Mouse (Mus musculus): ENCODE data around the gene Abcd3. TPM values are rescaled to one million over a fixed set of nuclear protein-coding genes. Genes with fewer than 3 reads are reported as not detected.

Gene Abcd3
- polyA plus RNA-seq, 1 experiment from 2014 or later: 42.2 TPM

DNA sequence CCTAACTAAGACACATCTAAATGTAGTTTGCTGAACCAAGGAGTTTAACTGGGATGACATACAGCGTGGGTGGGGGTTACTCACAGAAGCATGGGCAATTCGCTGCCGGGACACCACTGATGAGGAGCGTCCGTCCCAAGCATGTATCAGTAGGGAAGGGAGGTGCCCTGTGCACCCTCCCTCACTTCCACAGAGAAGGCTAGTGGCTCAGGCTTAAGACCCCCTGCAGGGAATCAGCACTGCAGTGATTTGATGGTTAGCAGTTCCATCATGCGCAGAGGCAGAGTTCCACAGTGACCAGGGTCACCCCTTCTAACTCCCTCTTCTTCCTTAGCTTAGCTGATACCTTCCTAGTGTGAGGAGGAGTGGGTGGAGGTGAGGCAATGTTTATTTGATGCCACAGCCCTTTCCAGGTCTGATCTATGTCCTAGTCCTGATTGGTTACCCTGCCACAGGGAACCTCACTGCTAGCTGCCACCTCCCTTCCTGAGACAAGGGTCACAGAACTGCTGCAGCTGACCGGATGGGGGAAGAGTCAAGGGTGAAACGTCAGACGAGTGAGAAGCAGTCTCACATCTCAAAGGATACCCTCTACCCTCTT lies 76.3 kb downstream of the Abcd3 start:
- Histone ChIP-seq H3K4me2 (no peak overlapping the region), H3K36me3 (ENCODE audit: control insufficient read depth, insufficient read depth, low read length) (no peaks in the 10 kb centered on the region), H3K4me1 (ENCODE audit: control insufficient read depth, insufficient read depth, low read length) (peaks cover 11% of the 10 kb centered on the region), H3K4me3 (ENCODE audit: low read depth, low read length) (no peak overlapping the region), H3K27ac (ENCODE audit: low read depth, low read length) (no peak overlapping the region), H3K9me3 (replicated peaks; ENCODE audit: control insufficient read depth, low read length) (no peaks in the 10 kb centered on the region), H3K27me3 (ENCODE audit: control insufficient read depth, insufficient read depth, low read length) (no peaks in the 10 kb centered on the region), H3K9ac (ENCODE audit: low read depth, low read length) (no peak overlapping the region)
- 64% methylated on average over 9 of the region's 9 CpGs for WGBS (ENCODE audit: insufficient replicate concordance)
- no peak for ATAC-seq (replicated peaks; ENCODE audit: insufficient number of reproducible peaks, low FRiP score, low TSS enrichment)

DNA sequence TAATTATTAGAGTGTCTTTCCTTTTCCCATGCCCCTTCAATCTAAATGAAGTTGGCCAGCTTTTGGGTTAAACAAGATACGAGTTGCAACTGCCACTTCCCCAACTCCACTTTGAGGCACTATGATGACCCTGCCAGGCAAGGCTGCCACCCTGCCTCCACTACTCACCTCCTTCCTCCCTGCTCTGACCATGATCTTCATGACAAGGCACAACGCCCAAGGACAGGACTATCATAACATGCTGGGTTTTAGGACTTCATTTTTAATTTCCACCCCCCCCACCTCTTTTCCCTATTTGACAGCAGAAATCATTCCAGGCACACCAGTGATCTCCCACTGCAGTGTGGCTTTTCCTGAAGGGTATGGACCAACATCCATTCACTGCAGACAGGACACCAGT lies 77.2 kb downstream of the Abcd3 start:
- Histone ChIP-seq H3K9me3 (replicated peaks; ENCODE audit: control insufficient read depth, low read length) (no peaks in the 10 kb centered on the region), H3K4me1 (ENCODE audit: control insufficient read depth, insufficient read depth, low read length) (peaks cover 11% of the 10 kb centered on the region), H3K27ac (ENCODE audit: low read depth, low read length) (no peak overlapping the region), H3K36me3 (ENCODE audit: control insufficient read depth, insufficient read depth, low read length) (no peaks in the 10 kb centered on the region), H3K27me3 (ENCODE audit: control insufficient read depth, insufficient read depth, low read length) (no peaks in the 10 kb centered on the region), H3K9ac (ENCODE audit: low read depth, low read length) (no peak overlapping the region), H3K4me2 (no peak overlapping the region), H3K4me3 (ENCODE audit: low read depth, low read length) (no peak overlapping the region)
- no peak for ATAC-seq (replicated peaks; ENCODE audit: insufficient number of reproducible peaks, low FRiP score, low TSS enrichment)
- WGBS (ENCODE audit: insufficient replicate concordance): 60% methylated on average over 2 of the region's 2 CpGs

DNA sequence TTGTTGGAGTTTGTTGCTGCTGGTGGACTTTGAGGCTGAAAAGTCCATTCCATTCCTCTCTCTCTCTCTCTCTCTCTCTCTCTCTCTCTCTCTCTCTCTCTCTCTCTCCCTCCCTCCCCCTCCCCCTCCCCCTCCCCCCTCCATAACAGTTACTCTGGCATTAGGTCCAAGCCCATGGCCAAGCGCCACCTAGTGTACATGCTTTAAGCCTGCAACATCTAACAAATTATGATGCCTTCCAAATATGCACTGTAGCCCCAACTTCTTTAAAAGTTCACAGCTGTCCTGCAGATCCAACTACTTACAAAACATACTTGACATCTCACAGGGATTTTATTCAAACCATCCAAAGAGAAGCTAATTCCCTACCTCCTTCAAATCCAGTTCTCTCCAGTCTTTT lies 77.6 kb downstream of the Abcd3 start:
- H3K27ac ChIP-seq (ENCODE audit: low read depth, low read length): no peak overlapping the region
- H3K27me3 ChIP-seq (ENCODE audit: control insufficient read depth, insufficient read depth, low read length): no peaks in the 10 kb centered on the region
- H3K4me2 ChIP-seq: no peak overlapping the region
- WGBS (ENCODE audit: insufficient replicate concordance): 50% methylated on average over 1 of the region's 1 CpGs
- no peak overlapping the region for H3K4me3 ChIP-seq (ENCODE audit: low read depth, low read length)
- no peaks in the 10 kb centered on the region for H3K9me3 ChIP-seq (replicated peaks; ENCODE audit: control insufficient read depth, low read length)
- H3K9ac ChIP-seq (ENCODE audit: low read depth, low read length): no peak overlapping the region
- H3K4me1 ChIP-seq (ENCODE audit: control insufficient read depth, insufficient read depth, low read length): peaks cover 11% of the 10 kb centered on the region
- H3K36me3 ChIP-seq (ENCODE audit: control insufficient read depth, insufficient read depth, low read length): no peaks in the 10 kb centered on the region
- ATAC-seq (replicated peaks; ENCODE audit: insufficient number of reproducible peaks, low FRiP score, low TSS enrichment): no peak

DNA sequence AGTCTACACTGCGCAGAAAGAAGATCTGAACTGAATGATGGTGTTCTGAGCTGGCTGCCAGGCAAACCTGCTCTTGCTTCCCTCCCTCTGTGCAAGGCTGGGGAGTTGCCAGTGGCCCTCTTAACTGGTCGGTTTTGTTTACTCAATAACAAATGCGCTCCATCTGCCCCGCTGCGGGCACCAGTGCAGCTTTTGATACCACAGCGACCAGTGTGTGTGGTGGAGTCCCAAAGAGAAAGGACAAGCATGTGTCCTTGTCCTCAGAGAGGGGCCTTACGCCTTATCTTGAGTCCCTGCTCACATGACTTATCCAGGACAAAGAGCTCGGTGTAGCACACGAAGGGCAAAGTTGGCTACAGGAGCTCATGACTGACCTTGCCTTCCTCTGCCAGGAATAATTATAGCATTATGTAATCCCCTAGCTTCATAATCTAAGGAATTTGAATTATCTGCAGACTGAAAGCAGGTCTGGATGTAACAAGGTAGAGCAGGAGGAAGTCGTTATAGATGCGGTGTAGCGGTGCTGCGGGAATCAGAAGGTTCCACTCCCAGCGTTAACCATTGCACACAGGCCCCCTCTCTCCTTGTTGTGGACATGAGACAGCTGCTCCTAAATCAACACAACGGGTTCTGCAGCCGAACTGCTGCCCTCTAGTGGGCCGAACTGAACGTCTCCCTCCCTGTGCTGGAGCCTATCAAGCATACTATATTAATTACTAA lies 78.9 kb downstream of the Abcd3 start:
- Histone ChIP-seq H3K27me3 (ENCODE audit: control insufficient read depth, insufficient read depth, low read length) (no peaks in the 10 kb centered on the region), H3K4me1 (ENCODE audit: control insufficient read depth, insufficient read depth, low read length) (peaks cover 11% of the 10 kb centered on the region), H3K36me3 (ENCODE audit: control insufficient read depth, insufficient read depth, low read length) (no peaks in the 10 kb centered on the region), H3K9ac (ENCODE audit: low read depth, low read length) (peak overlapping the region; percentile 23; the same call in 1 of the 2 replicates), H3K9me3 (replicated peaks; ENCODE audit: control insufficient read depth, low read length) (no peaks in the 10 kb centered on the region), H3K27ac (ENCODE audit: low read depth, low read length) (peak overlapping the region; percentile 89), H3K4me2 (peak overlapping the region; percentile 0; the same call in 1 of the 2 replicates), H3K4me3 (ENCODE audit: low read depth, low read length) (no peak overlapping the region)
- WGBS (ENCODE audit: insufficient replicate concordance): 13% methylated on average over 18 of the region's 18 CpGs
- ATAC-seq (replicated peaks; ENCODE audit: insufficient number of reproducible peaks, low FRiP score, low TSS enrichment): peak; percentile 83

DNA sequence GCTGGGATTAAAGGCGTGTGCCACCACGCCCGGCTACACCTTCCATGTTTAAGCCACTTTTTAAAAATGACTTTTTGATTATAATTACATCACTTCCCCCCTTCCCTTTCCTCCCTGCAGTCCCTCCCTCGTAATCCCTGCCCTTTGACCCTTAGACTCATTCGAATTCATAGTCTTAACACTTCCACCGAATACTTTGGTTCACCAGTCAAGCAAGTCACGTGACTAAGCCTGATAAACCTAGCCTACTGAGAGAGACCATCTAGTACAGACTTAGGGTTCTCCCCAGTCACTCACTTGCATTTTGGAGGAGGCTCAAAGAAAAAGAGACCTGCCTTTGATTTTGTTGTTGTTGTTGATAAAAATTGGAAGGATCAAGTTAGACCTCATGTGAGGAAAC lies 79.6 kb downstream of the Abcd3 start:
- H3K9me3 ChIP-seq (replicated peaks; ENCODE audit: control insufficient read depth, low read length): no peaks in the 10 kb centered on the region
- no peak overlapping the region for H3K4me2 ChIP-seq
- no peak overlapping the region; the same call in 1 of the 2 replicates for H3K9ac ChIP-seq (ENCODE audit: low read depth, low read length)
- no peaks in the 10 kb centered on the region for H3K36me3 ChIP-seq (ENCODE audit: control insufficient read depth, insufficient read depth, low read length)
- H3K4me3 ChIP-seq (ENCODE audit: low read depth, low read length): no peak overlapping the region
- H3K4me1 ChIP-seq (ENCODE audit: control insufficient read depth, insufficient read depth, low read length): peaks cover 11% of the 10 kb centered on the region
- no peaks in the 10 kb centered on the region for H3K27me3 ChIP-seq (ENCODE audit: control insufficient read depth, insufficient read depth, low read length)
- 73% methylated on average over 7 of the region's 7 CpGs for WGBS (ENCODE audit: insufficient replicate concordance)
- ATAC-seq (replicated peaks; ENCODE audit: insufficient number of reproducible peaks, low FRiP score, low TSS enrichment): no peak
- H3K27ac ChIP-seq (ENCODE audit: low read depth, low read length): peak overlapping the region; percentile 89

DNA sequence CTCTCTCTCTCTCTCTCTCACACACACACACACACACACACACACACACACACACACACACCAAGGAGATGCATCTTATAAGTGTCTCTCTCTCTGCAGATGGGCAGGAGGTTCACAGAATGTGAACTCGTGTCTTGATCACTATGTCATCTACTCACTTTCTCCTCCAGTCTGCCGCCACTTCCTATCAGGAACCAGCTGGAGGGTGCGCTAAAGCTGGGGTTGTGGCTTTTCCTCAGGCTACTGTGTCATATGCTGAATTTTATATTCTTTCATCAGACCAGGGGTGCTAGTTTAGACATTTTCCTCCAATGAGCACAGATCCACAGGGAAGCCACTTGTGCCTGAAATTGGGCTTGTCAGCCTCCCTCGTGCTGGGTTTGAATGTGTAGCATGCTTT lies 85.4 kb downstream of the Abcd3 start:
- no peak overlapping the region for H3K4me3 ChIP-seq (ENCODE audit: low read depth, low read length)
- H3K9me3 ChIP-seq (replicated peaks; ENCODE audit: control insufficient read depth, low read length): no peaks in the 10 kb centered on the region
- H3K9ac ChIP-seq (ENCODE audit: low read depth, low read length): no peak overlapping the region
- peaks cover 3% of the 10 kb centered on the region; the same call in 1 of the 2 replicates for H3K4me1 ChIP-seq (ENCODE audit: control insufficient read depth, insufficient read depth, low read length)
- 75% methylated on average over 4 of the region's 4 CpGs for WGBS (ENCODE audit: insufficient replicate concordance)
- no peak for ATAC-seq (replicated peaks; ENCODE audit: insufficient number of reproducible peaks, low FRiP score, low TSS enrichment)
- no peaks in the 10 kb centered on the region; the same call in 1 of the 2 replicates for H3K27me3 ChIP-seq (ENCODE audit: control insufficient read depth, insufficient read depth, low read length)
- H3K27ac ChIP-seq (ENCODE audit: low read depth, low read length): no peak overlapping the region
- H3K36me3 ChIP-seq (ENCODE audit: control insufficient read depth, insufficient read depth, low read length): no peaks in the 10 kb centered on the region
- no peak overlapping the region for H3K4me2 ChIP-seq

DNA sequence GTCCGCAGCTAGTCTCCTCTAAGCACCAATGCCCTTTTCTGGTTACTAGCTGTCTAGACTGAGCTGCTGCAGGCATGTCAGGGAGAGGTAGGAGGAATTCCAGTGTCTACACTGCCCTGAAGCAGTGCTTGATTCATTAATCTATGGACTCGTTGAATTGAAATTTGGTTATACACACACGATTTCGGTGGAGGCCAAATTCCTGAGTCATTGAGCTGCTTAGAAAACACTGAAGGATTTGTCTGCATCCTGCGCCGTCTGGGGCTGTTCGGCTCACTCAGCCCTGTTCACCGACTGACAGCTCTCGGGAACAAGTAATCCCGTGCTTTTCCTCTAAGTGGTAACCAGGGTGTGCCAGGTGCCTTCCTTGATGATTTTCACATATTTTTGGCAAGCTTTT lies 89.5 kb downstream of the Abcd3 start:
- H3K4me3 ChIP-seq (ENCODE audit: low read depth, low read length): no peak overlapping the region
- H3K9ac ChIP-seq (ENCODE audit: low read depth, low read length): no peak overlapping the region
- peaks cover 3% of the 10 kb centered on the region for H3K27me3 ChIP-seq (ENCODE audit: control insufficient read depth, insufficient read depth, low read length)
- H3K4me2 ChIP-seq: no peak overlapping the region; the same call in 1 of the 2 replicates
- no peaks in the 10 kb centered on the region for H3K9me3 ChIP-seq (replicated peaks; ENCODE audit: control insufficient read depth, low read length)
- H3K4me1 ChIP-seq (ENCODE audit: control insufficient read depth, insufficient read depth, low read length): peaks cover 20% of the 10 kb centered on the region
- ATAC-seq (replicated peaks; ENCODE audit: insufficient number of reproducible peaks, low FRiP score, low TSS enrichment): no peak
- 77% methylated on average over 10 of the region's 10 CpGs for WGBS (ENCODE audit: insufficient replicate concordance)
- H3K36me3 ChIP-seq (ENCODE audit: control insufficient read depth, insufficient read depth, low read length): no peaks in the 10 kb centered on the region
- no peak overlapping the region for H3K27ac ChIP-seq (ENCODE audit: low read depth, low read length)

DNA sequence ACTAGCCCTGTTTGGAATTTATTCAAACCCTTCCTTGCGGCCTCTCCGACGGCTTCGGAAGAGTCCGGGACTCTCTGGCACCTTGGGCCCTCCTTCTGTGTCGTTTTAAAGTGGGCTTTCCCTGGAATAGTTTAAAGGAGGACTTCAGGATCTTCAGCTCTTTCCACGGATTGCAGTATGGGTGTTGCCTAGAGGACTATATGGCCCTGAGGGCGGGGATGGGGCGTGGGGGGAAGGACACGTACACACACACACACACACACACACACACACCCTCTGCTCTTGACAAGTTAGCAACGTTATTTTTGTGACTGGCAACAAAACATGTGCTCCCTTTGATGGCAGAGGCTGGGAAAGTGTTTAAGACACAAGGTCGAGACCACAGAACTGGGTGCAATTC lies 90.5 kb downstream of the Abcd3 start:
- H3K27me3 ChIP-seq (ENCODE audit: control insufficient read depth, insufficient read depth, low read length): peaks cover 3% of the 10 kb centered on the region
- peak overlapping the region; percentile 70 for H3K4me3 ChIP-seq (ENCODE audit: low read depth, low read length)
- 0 out of 2 replicates have a peak overlapping the region, but pooled peaks have one; percentile 43 for H3K9ac ChIP-seq (ENCODE audit: low read depth, low read length)
- no peak for ATAC-seq (replicated peaks; ENCODE audit: insufficient number of reproducible peaks, low FRiP score, low TSS enrichment)
- no peaks in the 10 kb centered on the region for H3K9me3 ChIP-seq (replicated peaks; ENCODE audit: control insufficient read depth, low read length)
- peak overlapping the region; percentile 88 for H3K4me2 ChIP-seq
- 35% methylated on average over 12 of the region's 12 CpGs for WGBS (ENCODE audit: insufficient replicate concordance)
- no peak overlapping the region for H3K27ac ChIP-seq (ENCODE audit: low read depth, low read length)
- H3K36me3 ChIP-seq (ENCODE audit: control insufficient read depth, insufficient read depth, low read length): no peaks in the 10 kb centered on the region
- peaks cover 20% of the 10 kb centered on the region for H3K4me1 ChIP-seq (ENCODE audit: control insufficient read depth, insufficient read depth, low read length)

All from heart, embryonic 11.5 days (tissue).